Mouse (Mus musculus): Measurements from ENCODE around the gene Yjefn3. TPM values are rescaled to one million over a fixed set of nuclear protein-coding genes. Genes with fewer than 3 reads are reported as not detected.
A peak's percentile ranks its signal among the peaks of the same experiment; 100 is the strongest.

The Yjefn3 gene
- polyA plus RNA-seq, 1 experiment: not detected

DNA sequence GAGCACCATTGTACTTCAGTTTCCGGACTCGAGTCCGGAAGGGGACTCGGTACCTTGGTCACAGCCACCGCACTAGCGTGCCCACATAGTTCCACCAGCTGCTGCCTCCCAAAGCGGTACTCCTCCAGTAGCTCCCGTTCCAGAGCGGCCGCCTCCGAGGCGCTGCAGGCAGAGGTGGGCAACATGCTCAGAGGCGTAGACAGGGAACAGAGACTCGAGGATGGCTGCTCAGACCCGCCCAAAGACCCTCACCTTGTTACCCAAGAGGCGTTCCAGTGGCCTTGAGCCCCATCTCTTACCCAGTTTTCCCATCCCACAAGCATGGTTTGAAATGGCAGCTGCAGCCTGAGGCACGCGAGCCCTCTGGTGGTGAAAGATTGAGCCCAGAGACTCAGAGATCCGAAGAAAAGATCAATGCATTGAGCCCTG, 11.7 kb downstream of the Yjefn3 start:
- Histone ChIP-seq H3K4me1 (ENCODE audit: control insufficient read depth, insufficient read depth, low read length) (no peaks in the 10 kb centered on the region; the same call in 1 of the 2 replicates), H3K4me3 (replicated peaks; ENCODE audit: control insufficient read depth, low read depth, low read length) (no peak overlapping the region), H3K27ac (ENCODE audit: control insufficient read depth, insufficient read depth, low read depth, low read length, poor library complexity) (no peak overlapping the region)
- TF ChIP-seq POLR2A (IDR thresholded peaks at IDR 0.05; ENCODE audit: borderline replicate concordance, control insufficient read depth, low read depth, low read length) (no peak), CTCF (IDR thresholded peaks at IDR 0.05; ENCODE audit: control insufficient read depth, insufficient read depth, low read length) (peak; percentile 59)
- 49% methylated on average over 19 of the region's 19 CpGs for WGBS

DNA sequence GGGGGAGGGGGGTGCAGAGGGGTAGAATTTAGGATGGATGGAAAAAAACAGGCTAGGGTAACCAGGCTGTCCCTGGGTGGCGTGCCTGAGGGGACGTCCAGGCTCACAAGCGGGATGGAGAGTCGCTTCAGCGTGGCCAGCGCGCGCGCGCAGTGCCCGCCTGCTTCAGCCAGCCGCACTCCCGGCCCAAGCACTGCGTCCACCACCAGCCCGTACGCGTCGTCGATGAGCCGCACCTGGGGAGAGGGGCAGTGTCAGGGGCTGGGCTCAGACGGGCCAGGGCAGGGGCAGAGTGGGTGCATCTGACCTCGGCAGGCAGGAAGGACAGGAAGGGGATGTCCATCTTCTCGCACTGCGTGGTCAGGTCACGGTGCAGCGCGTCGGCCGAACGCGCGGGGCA, 13.6 kb downstream of the Yjefn3 start:
- 6% methylated on average over 32 of the region's 32 CpGs for WGBS
- no peaks in the 10 kb centered on the region; the same call in 1 of the 2 replicates for H3K4me1 ChIP-seq (ENCODE audit: control insufficient read depth, insufficient read depth, low read length)
- no peak for TF ChIP-seq CTCF (IDR thresholded peaks at IDR 0.05; ENCODE audit: control insufficient read depth, insufficient read depth, low read length)
- TF ChIP-seq POLR2A (IDR thresholded peaks at IDR 0.05; ENCODE audit: borderline replicate concordance, control insufficient read depth, low read depth, low read length): no peak
- H3K27ac ChIP-seq (ENCODE audit: control insufficient read depth, insufficient read depth, low read depth, low read length, poor library complexity): no peak overlapping the region
- no peak overlapping the region for H3K4me3 ChIP-seq (replicated peaks; ENCODE audit: control insufficient read depth, low read depth, low read length)

DNA sequence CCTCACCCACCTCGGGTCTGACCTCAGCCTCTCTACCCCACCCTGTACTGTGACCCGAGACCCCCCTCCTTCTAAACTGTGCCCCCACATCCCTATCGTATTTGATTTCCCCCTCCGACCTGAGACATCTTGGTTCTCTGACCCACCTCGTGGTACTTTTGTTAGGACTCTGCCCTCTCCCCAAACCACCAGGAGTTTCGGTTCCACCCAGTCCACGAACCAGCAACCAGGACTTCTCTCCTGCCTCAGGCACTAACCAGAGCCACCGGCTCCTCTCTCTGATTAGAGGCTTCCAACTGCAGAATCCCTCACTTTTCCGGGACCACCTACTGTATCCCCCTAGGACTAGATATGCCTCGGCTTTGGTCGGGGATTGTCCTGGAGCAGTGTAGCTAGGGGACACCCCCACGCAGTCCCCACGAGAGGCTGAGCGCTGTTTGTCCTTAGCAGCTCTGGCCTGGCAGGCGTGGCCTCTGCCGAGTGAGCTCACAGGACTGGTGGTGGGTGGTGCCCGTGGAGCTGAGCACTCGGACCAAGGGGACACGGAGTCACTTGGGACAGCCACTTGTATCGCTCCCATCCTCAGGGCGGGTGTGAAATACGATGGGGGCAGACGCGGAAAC, 14.2 kb downstream of the Yjefn3 start:
- H3K4me1 ChIP-seq (ENCODE audit: control insufficient read depth, insufficient read depth, low read length): no peaks in the 10 kb centered on the region; the same call in 1 of the 2 replicates
- no peak for TF ChIP-seq POLR2A (IDR thresholded peaks at IDR 0.05; ENCODE audit: borderline replicate concordance, control insufficient read depth, low read depth, low read length)
- TF ChIP-seq CTCF (IDR thresholded peaks at IDR 0.05; ENCODE audit: control insufficient read depth, insufficient read depth, low read length): no peak
- H3K4me3 ChIP-seq (replicated peaks; ENCODE audit: control insufficient read depth, low read depth, low read length): no peak overlapping the region
- WGBS: 4% methylated on average over 24 of the region's 24 CpGs
- no peak overlapping the region for H3K27ac ChIP-seq (ENCODE audit: control insufficient read depth, insufficient read depth, low read depth, low read length, poor library complexity)

DNA sequence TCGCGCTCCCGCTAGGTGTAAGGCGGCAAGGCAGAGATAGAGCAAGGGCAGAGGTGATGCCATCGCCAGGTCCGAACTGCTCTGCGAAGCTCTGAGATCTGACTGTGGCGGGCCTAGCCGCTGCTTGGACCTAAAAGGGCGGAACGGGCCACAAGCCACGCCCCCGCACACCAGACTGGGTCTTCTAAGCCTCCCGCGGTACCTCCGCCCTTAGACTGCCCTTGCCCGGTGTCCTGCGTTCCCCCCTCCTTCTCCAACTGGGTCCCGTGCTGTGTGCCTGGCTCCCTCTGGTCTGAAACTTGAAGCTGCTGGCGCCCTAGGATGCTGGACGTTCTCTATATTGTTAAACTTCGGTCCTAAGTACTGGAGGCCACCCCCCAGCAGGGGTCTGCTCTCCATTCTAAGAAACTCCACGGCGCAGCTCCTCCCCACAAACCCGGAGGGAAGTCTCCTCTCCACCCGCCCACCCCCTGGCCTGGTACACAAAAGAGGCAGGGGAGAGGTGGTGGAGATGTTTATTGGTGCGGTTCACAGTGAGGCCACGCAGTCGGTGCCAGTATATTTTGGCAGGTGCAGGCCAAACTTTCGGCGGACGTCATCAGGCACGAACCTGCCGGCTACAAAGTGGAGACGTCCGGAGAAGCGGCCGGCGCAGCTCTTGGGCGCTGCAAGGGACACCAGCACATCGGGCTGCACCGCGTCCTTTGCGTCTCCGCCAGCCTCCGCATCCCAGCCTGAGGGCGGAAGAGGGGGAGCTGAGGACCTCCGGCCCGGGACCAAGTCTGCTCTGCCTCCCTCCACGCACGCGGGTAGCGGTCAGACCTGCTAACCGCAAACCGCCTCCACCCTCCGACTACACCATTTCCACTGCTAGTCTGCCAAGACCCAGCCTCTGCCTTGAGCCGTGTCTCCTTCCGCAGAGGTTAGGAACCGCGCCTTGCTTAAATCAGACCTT, 14.9 kb downstream of the Yjefn3 start, which contains the start of gene Cilp2:
TSS of gene Cilp2 (minus strand) at position 399 of the 955 bp plus-strand sequence.
- Histone ChIP-seq H3K4me3 (replicated peaks; ENCODE audit: control insufficient read depth, low read depth, low read length) (no peak within 1 kb of the TSS), H3K4me1 (ENCODE audit: control insufficient read depth, insufficient read depth, low read length) (no peaks in the 10 kb centered on the region; the same call in 1 of the 2 replicates), H3K27ac (ENCODE audit: control insufficient read depth, insufficient read depth, low read depth, low read length, poor library complexity) (no peak within 1 kb of the TSS)
- TF ChIP-seq POLR2A (IDR thresholded peaks at IDR 0.05; ENCODE audit: borderline replicate concordance, control insufficient read depth, low read depth, low read length): peak; percentile 15; the same call in 1 of the 2 replicates
- no peak for TF ChIP-seq CTCF (IDR thresholded peaks at IDR 0.05; ENCODE audit: control insufficient read depth, insufficient read depth, low read length)
- under 1% methylated on average over 60 of the region's 60 CpGs for WGBS

DNA sequence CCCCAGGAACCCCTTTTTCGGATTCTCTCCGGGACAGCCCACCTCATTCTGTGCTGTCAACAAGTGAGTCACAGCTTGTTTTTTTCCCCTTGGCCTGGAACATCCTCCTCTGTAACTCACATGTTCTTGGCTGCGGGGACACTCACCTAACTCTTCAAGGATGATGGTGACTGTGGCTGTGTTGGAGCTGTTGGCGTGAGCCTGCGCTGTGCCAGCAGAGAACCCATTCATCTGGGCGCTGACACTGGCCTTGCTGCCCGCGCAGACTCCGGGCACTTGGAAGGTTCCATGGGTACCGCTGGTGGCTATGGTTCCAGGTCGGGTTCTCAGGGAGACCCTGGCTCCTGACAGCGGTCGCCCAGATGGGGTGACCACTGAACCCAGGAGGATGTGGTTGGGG, 18.4 kb downstream of the Yjefn3 start:
- no peak overlapping the region for H3K27ac ChIP-seq (ENCODE audit: control insufficient read depth, insufficient read depth, low read depth, low read length, poor library complexity)
- no peak for TF ChIP-seq CTCF (IDR thresholded peaks at IDR 0.05; ENCODE audit: control insufficient read depth, insufficient read depth, low read length)
- TF ChIP-seq POLR2A (IDR thresholded peaks at IDR 0.05; ENCODE audit: borderline replicate concordance, control insufficient read depth, low read depth, low read length): no peak
- no peaks in the 10 kb centered on the region; the same call in 1 of the 2 replicates for H3K4me1 ChIP-seq (ENCODE audit: control insufficient read depth, insufficient read depth, low read length)
- WGBS: 57% methylated on average over 13 of the region's 13 CpGs
- no peak overlapping the region for H3K4me3 ChIP-seq (replicated peaks; ENCODE audit: control insufficient read depth, low read depth, low read length)

DNA sequence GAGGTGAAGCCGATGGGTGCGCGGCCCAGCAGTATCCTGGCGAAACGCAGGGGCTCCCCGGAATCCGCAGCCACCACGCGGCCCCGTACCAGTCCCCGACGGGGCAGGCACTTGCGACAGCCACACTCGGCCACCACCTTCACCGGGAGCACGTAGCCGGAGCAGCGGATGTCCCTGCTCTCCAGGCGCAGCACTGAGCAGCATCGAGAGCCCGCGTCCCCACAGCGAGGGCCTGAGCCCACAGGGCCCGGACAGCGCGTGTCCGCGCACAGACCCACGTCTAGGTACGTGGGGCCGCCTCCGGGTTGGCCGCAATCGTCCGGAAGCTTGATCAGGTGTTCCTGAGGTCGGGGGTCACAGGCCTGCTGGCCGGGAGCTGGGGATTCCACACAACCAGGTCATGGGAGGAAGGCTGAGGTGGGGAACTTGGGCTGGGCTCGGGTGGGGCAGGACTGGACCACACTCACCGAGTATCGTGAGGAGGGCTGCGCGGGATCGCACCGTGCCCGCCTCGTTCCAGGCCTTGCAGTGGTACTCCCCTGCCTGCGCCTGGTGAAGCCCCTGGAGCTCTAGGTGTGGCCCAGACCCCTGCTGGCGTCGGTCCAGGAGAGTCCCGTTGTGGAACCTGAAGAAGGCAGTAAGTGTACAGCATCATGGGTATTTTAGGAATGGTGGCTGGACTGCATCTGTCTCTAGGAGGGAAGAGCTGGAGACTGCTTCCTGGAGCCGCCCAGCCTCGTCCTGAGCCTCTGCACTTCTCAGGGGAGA, 19.5 kb downstream of the Yjefn3 start:
- H3K27ac ChIP-seq (ENCODE audit: control insufficient read depth, insufficient read depth, low read depth, low read length, poor library complexity): no peak overlapping the region
- no peak for TF ChIP-seq POLR2A (IDR thresholded peaks at IDR 0.05; ENCODE audit: borderline replicate concordance, control insufficient read depth, low read depth, low read length)
- TF ChIP-seq CTCF (IDR thresholded peaks at IDR 0.05; ENCODE audit: control insufficient read depth, insufficient read depth, low read length): no peak
- no peaks in the 10 kb centered on the region; the same call in 1 of the 2 replicates for H3K4me1 ChIP-seq (ENCODE audit: control insufficient read depth, insufficient read depth, low read length)
- H3K4me3 ChIP-seq (replicated peaks; ENCODE audit: control insufficient read depth, low read depth, low read length): no peak overlapping the region
- WGBS: 26% methylated on average over 52 of the region's 52 CpGs

- Histone ChIP-seq H3K27ac (ENCODE audit: control insufficient read depth, insufficient read depth, low read depth, low read length, poor library complexity) (no peak overlapping the region; the same call in 1 of the 2 replicates), H3K4me3 (replicated peaks; ENCODE audit: control insufficient read depth, low read depth, low read length) (no peak overlapping the region), H3K4me1 (ENCODE audit: control insufficient read depth, insufficient read depth, low read length) (no peaks in the 10 kb centered on the region; the same call in 1 of the 2 replicates)
- WGBS: 13% methylated on average over 103 of the region's 103 CpGs
- TF ChIP-seq CTCF (IDR thresholded peaks at IDR 0.05; ENCODE audit: control insufficient read depth, insufficient read depth, low read length) (no peak), POLR2A (IDR thresholded peaks at IDR 0.05; ENCODE audit: borderline replicate concordance, control insufficient read depth, low read depth, low read length) (no peak)
Observed at GRCm38 (mm10) chr8:69882021-69882756, 20.3 kb downstream of the Yjefn3 start.
